Mouse (Mus musculus) cortical plate, adult 2 months (tissue): ENCODE measurements around the gene Chn2.

Experiments used
- CTCF ChIP-seq: fragments of 200-500 bp; IDR thresholded peaks from 2 replicates; pipeline ENCODE4 v1.5.1; 2011; ENCODE audit warnings: mild to moderate bottlenecking, control low read depth, low read length; ENCODE audit not compliant: insufficient read depth; ENCODE audit errors: extremely low read depth
- POLR2A ChIP-seq: fragments of 200-500 bp; IDR thresholded peaks from 2 replicates; pipeline ENCODE4 v1.6.1; 2011; ENCODE audit warnings: mild to moderate bottlenecking, low read length, control low read depth; ENCODE audit not compliant: insufficient read depth; ENCODE audit errors: extremely low read depth

DNA sequence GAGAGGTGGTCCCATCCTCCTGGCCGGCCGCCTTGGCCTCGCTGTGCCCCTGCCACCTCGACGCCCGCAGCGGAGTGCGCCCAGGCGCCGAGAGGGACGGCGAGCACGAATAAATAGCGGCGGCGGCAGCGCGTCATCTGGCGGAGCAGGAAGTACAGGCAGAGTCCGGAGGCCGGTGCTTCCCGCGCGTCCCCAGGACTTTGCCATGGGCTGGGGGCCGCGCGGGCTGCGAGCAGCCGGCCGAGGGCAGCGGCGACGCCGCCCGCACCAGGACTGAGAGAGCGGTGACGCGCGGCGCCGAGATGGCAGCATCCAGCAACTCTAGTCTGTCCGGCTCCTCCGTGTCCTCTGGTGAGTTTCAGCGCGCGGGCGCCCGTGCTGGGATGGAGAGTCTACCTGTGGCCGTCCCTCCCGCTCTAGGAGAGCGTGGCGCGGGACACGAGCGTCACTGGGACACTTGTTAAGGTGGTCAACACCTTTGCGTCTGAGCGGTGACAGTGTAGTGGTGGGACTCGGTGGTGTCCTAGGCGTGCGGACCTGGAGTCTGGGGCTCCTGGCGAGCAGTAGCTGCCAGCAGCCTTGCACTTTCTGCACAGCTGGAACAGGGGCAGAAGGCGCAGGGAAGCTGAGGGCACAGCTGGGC is 572 bp downstream of the Chn2 start:
- no peak for TF ChIP-seq CTCF
- 0 out of 2 replicates have a peak, but pooled peaks have one; percentile 13 for TF ChIP-seq POLR2A
